Mouse (Mus musculus) bone marrow macrophage, adult 2 months (primary cell): ENCODE measurements around the gene AW549877.

Source experiments
- CTCF ChIP-seq: IDR thresholded peaks from 2 replicates; pipeline ENCODE4 v1.5.1; 2012; ENCODE audit warnings: low read depth, mild to moderate bottlenecking, low read length, moderate library complexity
- POLR2A ChIP-seq: IDR thresholded peaks from 2 replicates; pipeline ENCODE4 v1.6.1; 2012; ENCODE audit warnings: mild to moderate bottlenecking, low read depth, low read length, borderline replicate concordance

- TF ChIP-seq CTCF (no peak), POLR2A (no peak)
Measured at GRCm38 (mm10) chr15:4028960-4029359, 33.4 kb upstream of the AW549877 start.
